ENCODE assay signal across 20 mouse cellular contexts in genomic region chr11:101255826-101256775, GRCm38 (mm10). TPM values are rescaled to one million over a fixed set of nuclear protein-coding genes. Genes with fewer than 3 reads are reported as not detected.
A peak's percentile ranks its signal among the peaks of the same experiment; 100 is the strongest.
DNase-seq lines count a peak whose midpoint lies in the region; ATAC-seq lines count a peak whose summit lies in the region.
"Had no signal": no experiment of that assay in that cellular context is flagged by ENCODE, and none has a peak within 500 bp of the region (broad histone marks: within the 10 kb centered on the region; RNA-seq: fewer than 3 reads in every experiment).

No protein-coding gene starts in this region.

- H3K9ac ChIP-seq in heart, embryonic 13.5 days: 0 out of 2 replicates have a peak overlapping the region, but pooled peaks have one; percentile 20
- 0 out of 2 replicates have a peak overlapping the region, but pooled peaks have one; percentile 2 for H3K9ac ChIP-seq in liver, embryonic 13.5 days
- H3K9ac ChIP-seq in intestine, embryonic 15.5 days: no peak overlapping the region
- H3K9ac ChIP-seq: forebrain, embryonic 12.5 days; hindbrain, embryonic 15.5 days; kidney, embryonic 15.5 days; midbrain, embryonic 13.5 days; neural tube, embryonic 12.5 days had no signal

- 54% methylated on average over 13 of the region's 13 CpGs for WGBS in heart, embryonic 13.5 days
- 72% methylated on average over 13 of the region's 13 CpGs for WGBS in liver, embryonic 13.5 days (ENCODE audit: insufficient replicate concordance)
- 86% methylated on average over 13 of the region's 13 CpGs for WGBS in intestine, embryonic 15.5 days

- DNase-seq in cerebellum, adult 9-11 months: peak; percentile 12
- DNase-seq in cerebellum, adult 18-20 months: no peak
- peak; percentile 74 to 80 for DNase-seq in heart, adult 18-20 months
- no peak for DNase-seq in liver, embryonic 13.5 days
- DNase-seq in spleen, adult 18-20 months: no peak
- DNase-seq: cerebellum, adult 8-10 months; right cerebral cortex, adult 18-20 months; thymus, postnatal 36 days had no signal

- H3K4me2 ChIP-seq in heart, embryonic 13.5 days: 0 out of 2 replicates have a peak overlapping the region, but pooled peaks have one; percentile 10
- H3K4me2 ChIP-seq in liver, embryonic 13.5 days: no peak overlapping the region
- no peak overlapping the region for H3K4me2 ChIP-seq in intestine, embryonic 15.5 days (replicated peaks)
- H3K4me2 ChIP-seq: forebrain, embryonic 12.5 days; hindbrain, embryonic 15.5 days; kidney, embryonic 15.5 days; midbrain, embryonic 13.5 days; neural tube, embryonic 12.5 days had no signal

- H3K4me1 ChIP-seq in heart, embryonic 13.5 days: peaks cover 70% of the 10 kb centered on the region
- peaks cover 79% of the 10 kb centered on the region for H3K4me1 ChIP-seq in liver, embryonic 13.5 days (replicated peaks)
- H3K4me1 ChIP-seq in intestine, embryonic 15.5 days (replicated peaks): peaks cover 31% of the 10 kb centered on the region

- H3K4me3 ChIP-seq in heart, embryonic 13.5 days: no peak overlapping the region
- H3K4me3 ChIP-seq in liver, embryonic 13.5 days (replicated peaks): no peak overlapping the region
- H3K4me3 ChIP-seq in intestine, embryonic 15.5 days (replicated peaks): no peak overlapping the region
- H3K4me3 ChIP-seq: forebrain, embryonic 12.5 days; hindbrain, embryonic 15.5 days; kidney, embryonic 15.5 days; midbrain, embryonic 13.5 days; neural tube, embryonic 12.5 days had no signal

- H3K36me3 ChIP-seq in heart, embryonic 13.5 days: peaks cover 18% of the 10 kb centered on the region
- peaks cover 29% of the 10 kb centered on the region for H3K36me3 ChIP-seq in liver, embryonic 13.5 days
- H3K36me3 ChIP-seq in intestine, embryonic 15.5 days: peaks cover 13% of the 10 kb centered on the region

- H3K9me3 ChIP-seq in heart, embryonic 13.5 days: no peaks in the 10 kb centered on the region
- no peaks in the 10 kb centered on the region for H3K9me3 ChIP-seq in liver, embryonic 13.5 days (replicated peaks)
- H3K9me3 ChIP-seq in intestine, embryonic 15.5 days: no peaks in the 10 kb centered on the region
- H3K9me3 ChIP-seq: forebrain, embryonic 12.5 days; hindbrain, embryonic 15.5 days; kidney, embryonic 15.5 days; midbrain, embryonic 13.5 days; neural tube, embryonic 12.5 days had no signal

- no peak for ATAC-seq in heart, embryonic 13.5 days (ENCODE audit: extremely low read depth, insufficient number of reproducible peaks, low FRiP score, low TSS enrichment)
- no peak for ATAC-seq in liver, embryonic 13.5 days (ENCODE audit: low read depth)
- ATAC-seq in megakaryocyte progenitor cell, adult 5-6 weeks (replicated peaks; ENCODE audit: poor library complexity): no peak
- ATAC-seq in intestine, embryonic 15.5 days: no peak
- ATAC-seq: CD4-positive, CD25-positive, alpha-beta regulatory T cell, adult 4 months; intestine, postnatal 0 days; midbrain, embryonic 13.5 days had no signal

- no peaks in the 10 kb centered on the region for H3K27me3 ChIP-seq in heart, embryonic 13.5 days (replicated peaks)
- H3K27me3 ChIP-seq in liver, embryonic 13.5 days: no peaks in the 10 kb centered on the region
- H3K27me3 ChIP-seq in intestine, embryonic 15.5 days (replicated peaks): no peaks in the 10 kb centered on the region
- H3K27me3 ChIP-seq: kidney, embryonic 15.5 days had no signal

- peak overlapping the region; percentile 83 for H3K27ac ChIP-seq in heart, embryonic 13.5 days (replicated peaks)
- peak overlapping the region; percentile 36 for H3K27ac ChIP-seq in liver, embryonic 13.5 days
- no peak overlapping the region for H3K27ac ChIP-seq in intestine, embryonic 15.5 days
- H3K27ac ChIP-seq: forebrain, embryonic 12.5 days; hindbrain, embryonic 15.5 days; kidney, embryonic 15.5 days; macrophage; midbrain, embryonic 13.5 days; neural tube, embryonic 12.5 days had no signal

RNA-seq across cellular contexts. Expression of gene Vps25, which starts 2.6 kb away (rescaled TPM):
- total RNA-seq in heart, adult 18-20 months (2021): 100 to 1,000 TPM in 1 of 2 experiments, 10 to 100 TPM in 1; 87.3 to 107 TPM
- 98.8 and 111 TPM in 2 replicates for polyA plus RNA-seq in heart, embryonic 13.5 days (2015; fragmentation: Nextera tagmentation; extraction: Ambion mirVana)
- 98.5 and 99.4 TPM in 2 replicates for polyA plus RNA-seq in liver, embryonic 13.5 days (2015; fragmentation: Nextera tagmentation; extraction: Ambion mirVana)
- total RNA-seq in megakaryocyte progenitor cell, adult 5-6 weeks (2015): 261 and 263 TPM in 2 replicates
- total RNA-seq in megakaryocyte progenitor cell, adult 5-6 weeks (2017): 70.4 and 86.9 TPM in 2 replicates
- polyA plus RNA-seq in intestine, embryonic 15.5 days (2015; fragmentation: Nextera tagmentation; extraction: Ambion mirVana): 135 and 142 TPM in 2 replicates

RNA-seq across cellular contexts. Expression of gene Wnk4, which starts 4.3 kb away (rescaled TPM):
- 10 to 100 TPM in 1 of 2 experiments, 1 to 10 TPM in 1; 9.4 to 12.9 TPM for total RNA-seq in heart, adult 18-20 months (2021)
- polyA plus RNA-seq in heart, embryonic 13.5 days (2015; fragmentation: Nextera tagmentation; extraction: Ambion mirVana): 7.6 and 8.0 TPM in 2 replicates
- 5.5 and 7.9 TPM in 2 replicates for polyA plus RNA-seq in liver, embryonic 13.5 days (2015; fragmentation: Nextera tagmentation; extraction: Ambion mirVana)
- not detected in 2 replicates for total RNA-seq in megakaryocyte progenitor cell, adult 5-6 weeks (2015)
- not detected in 2 replicates for total RNA-seq in megakaryocyte progenitor cell, adult 5-6 weeks (2017)
- 12.3 and 12.7 TPM in 2 replicates for polyA plus RNA-seq in intestine, embryonic 15.5 days (2015; fragmentation: Nextera tagmentation; extraction: Ambion mirVana)
- total RNA-seq: common myeloid progenitor, adult 5-6 weeks had no signal
- polyA plus RNA-seq: macrophage had no signal

RNA-seq across cellular contexts. Expression of gene Ramp2, which starts 10.3 kb away (rescaled TPM):
- total RNA-seq in heart, adult 18-20 months (2021): 100 to 1,000 TPM in 1 of 2 experiments, 10 to 100 TPM in 1; 74.7 to 100 TPM
- 210 and 234 TPM in 2 replicates for polyA plus RNA-seq in heart, embryonic 13.5 days (2015; fragmentation: Nextera tagmentation; extraction: Ambion mirVana)
- polyA plus RNA-seq in liver, embryonic 13.5 days (2015; fragmentation: Nextera tagmentation; extraction: Ambion mirVana): 23.4 and 25.4 TPM in 2 replicates
- total RNA-seq in megakaryocyte progenitor cell, adult 5-6 weeks (2015): 0.88 TPM in 1 of 2 replicates, not detected in the other
- 1.9 TPM in 1 of 2 replicates, not detected in the other for total RNA-seq in megakaryocyte progenitor cell, adult 5-6 weeks (2017)
- polyA plus RNA-seq in intestine, embryonic 15.5 days (2015; fragmentation: Nextera tagmentation; extraction: Ambion mirVana): 98.5 and 114 TPM in 2 replicates
- total RNA-seq: common myeloid progenitor, adult 5-6 weeks had no signal
- polyA plus RNA-seq: CD4-positive, CD25-positive, alpha-beta regulatory T cell, adult 4 months; macrophage had no signal

RNA-seq across cellular contexts. Expression of gene Cntd1, which starts 22.7 kb away (rescaled TPM):
- under 1 TPM; 0.15 to 0.23 TPM for total RNA-seq in heart, adult 18-20 months (2021)
- polyA plus RNA-seq in heart, embryonic 13.5 days (2015; fragmentation: Nextera tagmentation; extraction: Ambion mirVana): 0.48 and 0.65 TPM in 2 replicates
- polyA plus RNA-seq in liver, embryonic 13.5 days (2015; fragmentation: Nextera tagmentation; extraction: Ambion mirVana): 0.63 and 0.85 TPM in 2 replicates
- 1.1 and 2.0 TPM in 2 replicates for total RNA-seq in megakaryocyte progenitor cell, adult 5-6 weeks (2015)
- total RNA-seq in megakaryocyte progenitor cell, adult 5-6 weeks (2017): 1.2 and 1.3 TPM in 2 replicates
- 0.72 and 1.1 TPM in 2 replicates for polyA plus RNA-seq in intestine, embryonic 15.5 days (2015; fragmentation: Nextera tagmentation; extraction: Ambion mirVana)

RNA-seq across cellular contexts. Expression of gene Coa3, which starts 22.8 kb away (rescaled TPM):
- 100 to 1,000 TPM in 1 of 2 experiments, 10 to 100 TPM in 1; 98.3 to 108 TPM for total RNA-seq in heart, adult 18-20 months (2021)
- polyA plus RNA-seq in heart, embryonic 13.5 days (2015; fragmentation: Nextera tagmentation; extraction: Ambion mirVana): 165 and 171 TPM in 2 replicates
- 125 TPM in 2 replicates for polyA plus RNA-seq in liver, embryonic 13.5 days (2015; fragmentation: Nextera tagmentation; extraction: Ambion mirVana)
- 74.0 and 91.0 TPM in 2 replicates for total RNA-seq in megakaryocyte progenitor cell, adult 5-6 weeks (2015)
- total RNA-seq in megakaryocyte progenitor cell, adult 5-6 weeks (2017): 43.7 and 47.8 TPM in 2 replicates
- polyA plus RNA-seq in intestine, embryonic 15.5 days (2015; fragmentation: Nextera tagmentation; extraction: Ambion mirVana): 250 and 261 TPM in 2 replicates

Comparison
In these comparisons a context has a peak if more than half of its experiments do, and no peak if none do; other contexts are left out.
1. DNase-seq: peak in cerebellum, adult 9-11 months (single experiment) and heart, adult 18-20 months (2 of 2); none in cerebellum, adult 18-20 months (0 of 2), liver, embryonic 13.5 days (single experiment) and spleen, adult 18-20 months (0 of 2).